Mouse (Mus musculus) retina, postnatal 1 day (tissue): ENCODE measurements around the gene Zfp385a.
A peak's percentile ranks its signal among the peaks of the same experiment; 100 is the strongest.

Experiments used
- DNase-seq: peaks from one replicate; pipeline ENCODE4 v3.0.0-alpha.2; 2012

Zfp385a gene

DNA sequence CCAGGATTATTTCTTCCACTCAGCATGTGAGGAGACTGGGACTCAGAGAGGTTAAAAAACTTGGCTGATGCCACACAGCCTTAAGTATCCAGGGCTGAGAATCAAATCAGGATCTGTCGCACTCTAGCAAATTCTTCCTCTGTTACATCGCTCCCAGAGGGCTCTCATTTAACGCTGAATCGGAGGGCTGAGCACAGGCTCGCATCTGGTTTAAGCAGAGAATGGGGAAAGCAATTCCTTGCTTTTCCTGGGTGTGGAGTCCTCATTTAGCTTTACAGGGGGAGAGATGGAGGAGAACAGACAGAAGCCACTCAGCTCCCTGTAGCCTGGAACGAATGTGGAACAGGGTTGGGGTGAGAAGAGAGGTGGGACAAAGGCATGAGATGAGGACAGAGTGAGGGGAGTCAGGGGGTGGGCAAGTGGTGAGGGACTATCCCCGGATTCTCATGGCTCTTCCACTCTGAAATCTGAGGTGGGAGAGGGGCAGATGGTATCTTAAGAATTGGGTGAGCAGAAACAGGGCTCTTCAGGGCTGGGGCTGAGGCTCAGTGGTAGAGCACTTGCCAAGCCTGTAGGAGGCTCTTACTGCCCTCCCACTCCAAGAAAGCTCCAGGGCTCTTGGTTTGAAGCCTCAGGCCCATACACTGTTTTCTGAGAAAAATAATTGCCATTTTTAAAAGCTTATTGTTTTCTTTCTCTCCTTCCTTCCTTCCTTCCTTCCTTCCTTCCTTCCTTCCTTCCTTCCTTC is 4.2 kb downstream of the Zfp385a start:
- peak; percentile 17 for DNase-seq

DNA sequence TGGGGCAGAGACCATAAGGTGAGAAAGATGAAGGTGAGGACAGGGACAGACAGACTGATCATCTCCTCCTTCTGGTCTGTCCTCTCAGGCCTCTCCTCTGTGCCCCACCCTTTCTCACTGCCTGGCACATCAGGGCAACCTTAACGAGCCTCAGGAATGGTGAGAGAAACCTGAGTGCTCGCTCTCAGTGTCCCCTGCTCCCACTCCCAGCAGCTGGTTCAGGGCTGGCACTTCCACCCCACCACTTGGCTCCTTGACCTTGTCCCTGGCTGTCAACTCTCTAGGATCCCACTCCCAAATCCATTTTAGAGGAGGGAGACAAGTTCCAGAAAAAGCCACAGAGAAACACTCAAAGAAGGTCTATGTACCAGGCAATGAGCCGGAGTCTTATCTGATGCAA is 4.9 kb downstream of the Zfp385a start:
- peak; percentile 20 for DNase-seq

DNA sequence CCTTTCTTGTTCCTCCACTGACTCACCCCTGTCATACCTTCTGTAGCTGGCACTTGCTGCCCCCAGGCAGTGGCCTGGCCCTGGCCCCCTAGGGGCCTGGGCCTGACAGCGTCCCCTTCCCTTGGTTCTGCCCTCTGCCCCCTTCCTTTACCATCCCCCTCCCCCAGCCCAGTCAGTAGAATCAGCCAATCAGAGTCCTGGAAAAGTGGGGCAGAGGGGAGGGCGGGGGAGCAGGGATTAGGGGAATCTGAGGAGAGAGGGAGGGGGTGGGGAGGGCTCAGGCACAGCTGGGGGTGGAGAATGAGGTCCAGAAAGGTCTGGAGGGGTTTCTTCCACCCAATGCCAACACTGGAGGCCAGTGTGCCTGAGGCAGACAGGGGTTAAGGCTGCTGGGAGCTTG is 5.7 kb downstream of the Zfp385a start:
- peak; percentile 99 for DNase-seq

- DNase-seq, result no peak
Measured at GRCm38 (mm10) chr15:103333738-103334137, 6.2 kb downstream of the Zfp385a start.

- peak; percentile 21 for DNase-seq
Measured at GRCm38 (mm10) chr15:103333081-103333615, 6.7 kb downstream of the Zfp385a start.

GRCm38 (mm10) chr15:103323455-103324247 is 16.2 kb downstream of the Zfp385a start:
- peak; percentile 91 for DNase-seq

DNA sequence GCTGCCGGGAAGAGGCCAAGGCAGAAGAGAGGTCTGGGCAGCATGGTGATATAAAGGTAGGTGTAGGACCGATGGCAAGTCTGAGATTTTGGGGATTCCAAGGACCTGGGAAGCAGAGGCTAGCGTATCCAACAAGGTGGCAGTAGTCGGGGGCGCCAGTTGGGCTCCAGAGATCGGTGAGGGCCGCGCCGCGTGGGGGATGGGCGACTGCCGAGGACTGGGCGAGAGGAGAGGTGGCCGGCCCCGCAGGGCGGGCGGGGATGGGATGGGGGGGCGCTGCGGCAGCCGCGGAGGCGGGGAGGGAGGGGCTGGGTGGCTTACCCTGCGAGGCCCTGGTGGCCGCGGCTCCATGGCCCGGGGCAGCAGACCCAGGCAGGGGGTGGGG is 16.8 kb downstream of the Zfp385a start:
- DNase-seq, result no peak

GRCm38 (mm10) chr15:103322396-103322795 is 17.5 kb downstream of the Zfp385a start:
- no peak for DNase-seq

DNA sequence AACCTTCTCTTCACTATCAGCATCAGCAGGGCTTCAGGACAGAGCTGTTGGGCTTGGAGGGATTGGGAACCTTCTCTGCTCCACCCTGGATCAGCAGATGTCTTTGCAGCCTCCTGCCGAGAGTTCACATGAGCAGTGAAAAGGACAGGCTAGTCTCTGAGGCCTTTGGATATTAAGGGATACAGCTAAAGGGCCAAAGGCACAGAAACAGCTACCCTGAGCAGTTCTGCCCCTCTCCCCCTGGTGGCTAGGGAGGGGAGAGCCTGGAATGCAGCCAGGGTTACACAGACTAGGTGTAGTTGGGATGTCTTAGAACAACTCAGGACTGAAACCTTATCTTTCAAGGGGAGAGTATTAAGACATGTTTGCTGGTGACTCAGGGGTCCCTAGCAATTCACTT is 18.8 kb downstream of the Zfp385a start:
- no peak for DNase-seq

GRCm38 (mm10) chr15:103318201-103318816 is 21.6 kb downstream of the Zfp385a start:
- no peak for DNase-seq

GRCm38 (mm10) chr15:103317731-103318130 is 22.2 kb downstream of the Zfp385a start:
- DNase-seq, result no peak

GRCm38 (mm10) chr15:103317120-103317519 is 22.8 kb downstream of the Zfp385a start:
- DNase-seq, result no peak

DNA sequence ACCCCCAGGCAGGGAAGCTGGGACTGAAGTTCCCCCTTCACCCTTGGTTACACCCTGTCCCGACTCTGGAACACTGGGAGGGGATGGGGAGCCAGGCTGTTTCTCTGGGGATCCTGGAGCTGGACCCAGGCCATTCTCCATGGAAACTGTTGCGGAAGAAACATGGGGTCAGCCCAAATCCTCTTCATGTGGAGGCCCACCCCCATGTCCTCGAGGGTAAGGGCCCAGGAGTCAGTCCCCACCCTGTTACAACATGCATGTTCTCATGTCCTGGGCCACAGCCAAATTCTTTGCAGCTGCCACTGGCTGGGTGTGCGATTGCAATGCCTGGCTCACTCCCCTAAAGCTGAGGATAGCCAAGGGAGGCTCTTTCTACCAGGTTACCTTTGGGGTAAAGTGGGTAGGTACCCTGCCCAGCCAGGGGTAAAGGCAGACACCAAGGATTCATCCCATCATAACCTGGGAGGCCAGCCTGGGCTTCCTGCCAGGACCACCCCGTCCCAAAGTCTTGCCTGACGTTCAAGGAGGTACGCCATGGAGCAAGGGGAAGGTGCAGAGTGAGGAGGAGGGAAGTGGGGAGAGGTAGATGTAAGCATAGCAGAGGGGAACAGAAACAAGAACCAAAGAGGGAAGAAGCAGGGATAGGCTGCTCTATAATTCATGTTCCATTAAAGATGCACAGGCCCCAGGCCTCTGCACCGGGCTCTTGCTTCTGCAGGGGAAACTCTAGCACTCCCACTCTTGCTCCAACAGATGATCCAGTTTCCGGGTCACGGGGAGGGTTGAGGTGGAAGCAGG is 23.7 kb downstream of the Zfp385a start:
- DNase-seq, result no peak

DNA sequence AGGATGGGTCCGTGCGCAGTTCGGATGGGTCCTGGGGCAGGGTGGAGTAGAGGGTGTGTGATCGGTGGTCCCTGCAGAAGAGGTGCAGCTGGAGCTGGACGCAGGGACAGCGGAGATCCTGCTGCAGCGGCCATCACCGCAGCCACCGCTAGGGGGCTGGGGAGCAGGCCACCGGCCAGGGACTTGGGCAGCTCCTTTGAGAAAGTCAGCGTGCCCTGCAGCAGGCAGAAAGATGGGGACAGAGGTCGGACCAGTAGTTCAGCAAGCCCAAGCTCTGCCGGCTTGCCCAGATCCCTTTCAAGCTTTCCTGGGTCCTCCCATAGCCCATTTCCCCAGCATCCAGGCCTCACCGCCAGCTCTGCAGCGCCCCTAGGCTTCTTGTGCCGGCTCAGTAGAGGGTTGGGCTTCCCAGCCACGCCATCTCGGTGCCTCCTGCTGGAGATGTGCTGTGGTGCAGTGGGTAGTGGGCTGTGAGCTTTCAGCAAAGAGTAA is 24.8 kb downstream of the Zfp385a start:
- DNase-seq, result peak; percentile 86

DNA sequence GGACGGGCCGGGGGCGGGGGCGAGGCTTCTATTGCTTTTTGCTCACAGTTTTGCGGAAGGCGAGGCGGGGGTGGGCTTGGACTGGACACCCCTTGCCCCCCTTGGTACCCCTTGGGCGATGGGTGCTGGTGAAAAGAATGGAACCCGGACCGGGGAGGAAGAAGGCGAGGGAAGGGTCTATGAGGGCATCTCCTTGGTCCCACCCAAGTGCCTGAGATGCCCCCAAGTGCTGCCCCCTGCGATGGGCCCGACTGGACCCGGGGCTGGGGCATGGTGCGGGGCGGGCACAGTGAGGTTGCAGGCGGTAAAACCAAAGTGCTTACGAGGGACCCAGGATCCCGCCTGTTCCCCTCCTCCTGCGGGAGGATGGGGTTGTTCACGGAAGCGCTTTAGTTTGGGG is 25.7 kb downstream of the Zfp385a start:
- no peak for DNase-seq

- peak; percentile 83 for DNase-seq
Measured at GRCm38 (mm10) chr15:103313495-103314095, 26.3 kb downstream of the Zfp385a start.

GRCm38 (mm10) chr15:103310365-103310910 is 29.5 kb downstream of the Zfp385a start, which contains the start of gene Gpr84:
Gene Gpr84 (minus strand): TSS chr15:103310612.
- no peak for DNase-seq

DNA sequence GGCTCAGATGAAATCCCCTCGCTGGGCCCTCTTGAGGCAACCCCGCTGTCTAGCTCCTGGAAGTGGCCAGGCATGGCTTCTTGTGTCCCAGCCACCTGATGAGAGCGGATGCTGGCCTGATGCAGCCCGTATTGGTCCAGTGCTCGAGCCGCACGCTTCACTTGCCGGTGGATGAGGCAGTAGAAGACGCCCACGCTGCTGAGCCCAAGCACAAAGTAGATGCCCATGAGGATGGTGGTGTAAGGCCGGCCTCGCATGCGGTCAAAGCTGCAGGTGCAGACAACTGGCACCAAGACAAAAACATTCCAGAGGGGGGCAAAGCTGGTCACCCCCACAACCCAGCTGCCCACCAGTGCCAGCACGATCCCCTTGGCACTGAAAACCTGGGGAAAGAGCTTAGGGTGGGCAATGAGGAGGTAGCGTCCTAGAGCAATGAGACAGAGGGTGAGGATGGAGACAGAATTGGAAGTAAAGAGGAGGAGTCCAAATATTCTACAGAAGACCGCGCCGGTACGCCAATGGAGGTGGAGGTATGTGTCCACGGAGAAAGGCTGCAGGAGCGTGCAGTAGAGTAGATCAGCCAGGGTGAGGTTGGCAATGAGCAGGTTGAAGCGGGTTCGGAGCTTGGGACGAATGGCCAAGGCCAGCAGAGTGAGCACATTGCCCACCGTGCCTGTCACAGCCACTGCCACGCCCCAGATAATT is 30.9 kb downstream of the Zfp385a start:
- DNase-seq, result no peak

DNA sequence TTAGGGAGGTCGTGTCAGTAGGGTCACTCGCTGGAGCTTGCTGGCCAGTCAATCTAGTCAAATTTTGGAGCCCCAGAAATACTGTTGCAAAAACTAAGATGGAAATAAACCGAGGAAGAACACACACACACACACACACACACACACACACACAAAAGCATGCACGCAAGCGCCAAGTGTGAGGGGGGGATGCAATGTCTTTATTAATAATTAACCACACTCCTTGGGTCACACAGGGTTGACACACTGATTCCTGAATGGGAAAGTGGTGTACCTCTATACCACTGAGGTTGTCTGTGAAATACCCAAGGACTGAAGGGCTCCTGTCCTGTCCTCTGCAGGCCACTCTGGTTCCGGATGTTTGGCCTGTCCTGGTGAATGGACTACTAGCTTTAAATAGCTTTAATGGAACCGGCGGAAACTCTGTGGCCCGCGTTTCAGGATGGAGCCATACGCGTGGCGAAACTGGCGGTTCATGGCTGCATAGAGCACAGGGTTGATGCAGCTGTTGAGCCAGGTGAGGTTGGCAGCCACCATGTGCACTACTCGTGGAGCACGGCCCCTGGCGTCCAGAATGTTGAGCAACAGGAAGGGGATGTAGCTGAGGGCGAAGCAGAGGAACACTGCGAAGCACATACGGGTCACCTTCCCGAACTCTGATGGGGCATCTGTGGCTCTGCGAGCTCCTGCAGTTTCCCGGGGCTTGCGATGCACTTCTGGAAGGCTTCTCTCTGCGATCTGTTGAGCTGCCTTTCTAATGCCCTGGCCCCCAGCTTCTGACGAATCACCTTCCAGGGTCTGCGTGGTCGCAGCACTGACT is 31.6 kb downstream of the Zfp385a start:
- DNase-seq, result no peak

GRCm38 (mm10) chr15:103307125-103307524 is 32.8 kb downstream of the Zfp385a start:
- DNase-seq, result peak; percentile 96
